Mouse (Mus musculus): ENCODE data around the gene Epb41l3.

Epb41l3 gene

GRCm38 (mm10) chr17:69075501-69076237, at the start of gene Epb41l3:
Gene Epb41l3, plus strand, starts transcription at chr17:69075683.
- DNase-seq = peak; percentile 76

GRCm38 (mm10) chr17:69038760-69039675, 36.5 kb upstream of the Epb41l3 start:
- no peak for DNase-seq

DNA sequence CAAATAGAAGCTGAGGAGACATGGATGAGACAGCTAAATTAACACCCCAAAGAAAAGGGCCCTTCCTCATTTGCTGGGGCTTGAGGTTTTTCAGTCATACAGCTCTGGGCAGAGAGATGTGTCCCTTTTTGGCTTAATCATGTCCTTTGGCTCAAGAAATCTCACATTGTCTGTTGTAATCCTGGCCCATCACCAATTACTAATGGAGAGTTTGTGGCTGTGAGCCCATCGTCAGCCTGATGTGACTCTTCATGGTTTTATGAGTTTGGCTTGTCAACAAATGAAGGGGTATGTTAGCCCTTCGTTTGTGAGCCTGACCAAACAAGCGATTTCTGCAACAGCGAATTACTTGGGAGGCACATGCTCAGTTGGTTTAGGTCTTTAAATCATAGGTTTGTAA, 34.0 kb upstream of the Epb41l3 start:
- DNase-seq = no peak

DNA sequence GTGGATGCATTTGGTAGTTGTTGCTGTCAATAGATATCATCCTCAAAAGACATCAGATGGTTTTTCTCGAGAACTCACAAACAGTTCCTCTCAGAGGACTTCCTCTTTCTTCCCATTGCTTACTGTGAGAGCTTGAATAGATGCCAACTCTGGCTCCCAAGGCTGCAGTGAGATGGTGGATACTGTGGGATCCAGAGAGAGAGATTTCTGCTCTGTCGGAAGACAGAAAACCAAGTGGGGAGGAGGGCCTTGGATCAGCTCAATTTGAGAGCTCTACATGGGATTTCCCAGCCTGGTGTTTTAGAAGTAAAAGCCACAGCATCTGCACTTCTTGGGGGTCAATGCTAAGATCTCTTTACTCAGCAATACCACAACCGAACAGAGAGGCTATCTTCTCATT, 26.7 kb upstream of the Epb41l3 start:
- no peak for DNase-seq

- DNase-seq = no peak
Measured at GRCm38 (mm10) chr17:69054029-69054428, 21.5 kb upstream of the Epb41l3 start.

- no peak for DNase-seq
Measured at GRCm38 (mm10) chr17:69059760-69060159, 15.7 kb upstream of the Epb41l3 start.

- no peak for DNase-seq
Measured at GRCm38 (mm10) chr17:69060388-69060787, 15.1 kb upstream of the Epb41l3 start.

- no peak for DNase-seq
Measured at GRCm38 (mm10) chr17:69061883-69062745, 13.4 kb upstream of the Epb41l3 start.

DNA sequence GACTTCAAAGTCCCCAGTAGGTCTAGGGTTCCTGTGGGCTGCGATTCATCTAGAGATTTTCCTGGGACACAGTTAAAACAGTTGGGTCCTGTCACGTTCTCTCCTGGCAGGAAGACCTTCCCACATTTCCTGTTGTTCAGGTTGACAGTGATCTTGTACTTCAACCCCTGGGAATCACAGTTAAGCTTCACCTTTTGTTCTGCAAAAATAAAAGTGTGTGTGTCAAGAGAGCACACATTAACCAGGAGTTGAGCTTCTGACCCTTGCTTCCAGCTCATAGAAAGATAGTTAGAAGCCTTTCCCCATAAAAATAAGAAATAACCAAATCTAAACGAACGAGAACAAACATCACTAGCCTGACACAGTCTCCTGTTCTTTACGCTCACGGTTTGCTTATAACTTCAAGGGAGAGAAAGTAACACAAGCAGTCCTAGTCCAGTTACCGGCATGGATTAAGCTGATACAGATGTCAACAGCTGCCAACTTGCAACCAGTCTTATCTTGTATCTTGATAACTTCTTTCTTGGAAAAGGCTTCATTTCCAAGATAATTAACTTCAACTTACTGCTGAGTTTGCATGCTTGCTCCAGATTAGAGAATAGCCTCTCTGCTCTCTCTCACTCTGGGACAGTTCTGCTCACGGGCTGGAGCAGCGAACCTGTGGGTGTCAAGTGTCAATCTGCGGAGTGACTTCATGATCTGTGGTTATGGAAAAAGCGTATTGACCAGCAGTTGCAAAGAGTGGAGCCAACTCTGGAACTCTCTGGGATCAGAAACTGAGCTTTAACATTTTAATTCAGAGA, 7.3 kb upstream of the Epb41l3 start:
- no peak for DNase-seq

DNA sequence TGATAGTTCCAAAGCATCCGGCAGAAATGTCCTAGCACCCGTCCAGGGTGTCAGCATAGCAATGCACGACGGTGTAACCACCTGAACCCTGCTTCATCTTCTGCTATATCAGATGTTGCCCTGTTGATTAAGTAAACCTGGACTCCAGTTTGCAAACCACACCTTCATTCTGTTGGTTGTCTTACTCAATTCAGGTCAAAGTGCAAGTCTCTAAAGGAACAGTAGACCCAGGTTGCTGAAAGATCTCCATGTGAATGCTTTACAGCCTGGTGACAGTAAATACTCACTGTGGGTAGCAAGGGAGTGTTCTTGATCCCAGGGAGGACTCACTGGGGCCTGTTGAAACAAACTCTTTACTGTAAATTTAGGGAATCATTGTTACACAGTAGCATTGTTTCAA, 1.4 kb upstream of the Epb41l3 start:
- DNase-seq = no peak

- DNase-seq = peak; percentile 56
Measured at GRCm38 (mm10) chr17:69076238-69076625, 749 bp downstream of the Epb41l3 start.

- DNase-seq = peak; percentile 8
Measured at GRCm38 (mm10) chr17:69076747-69077543, 1.5 kb downstream of the Epb41l3 start.

DNA sequence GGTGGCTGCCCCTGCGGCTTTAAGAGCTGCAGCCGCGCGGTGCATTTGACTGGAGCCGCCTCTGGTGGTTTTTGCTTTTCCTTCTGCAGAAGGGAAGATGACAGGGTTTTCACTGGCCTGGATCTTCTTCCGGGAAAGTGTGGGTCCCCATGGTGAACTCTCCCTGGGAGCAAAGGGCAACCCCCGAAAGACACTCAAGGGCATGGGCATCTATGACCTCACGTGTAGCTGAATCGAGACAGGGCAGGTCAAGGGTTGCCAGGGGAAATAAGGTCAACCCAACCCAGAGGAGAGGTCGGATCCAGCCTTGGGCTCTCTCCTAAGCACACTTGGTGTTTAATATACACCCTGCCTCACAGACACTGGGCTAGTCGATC, 2.0 kb downstream of the Epb41l3 start:
- DNase-seq = no peak

- no peak for DNase-seq
Measured at GRCm38 (mm10) chr17:69082316-69082715, 6.8 kb downstream of the Epb41l3 start.

DNA sequence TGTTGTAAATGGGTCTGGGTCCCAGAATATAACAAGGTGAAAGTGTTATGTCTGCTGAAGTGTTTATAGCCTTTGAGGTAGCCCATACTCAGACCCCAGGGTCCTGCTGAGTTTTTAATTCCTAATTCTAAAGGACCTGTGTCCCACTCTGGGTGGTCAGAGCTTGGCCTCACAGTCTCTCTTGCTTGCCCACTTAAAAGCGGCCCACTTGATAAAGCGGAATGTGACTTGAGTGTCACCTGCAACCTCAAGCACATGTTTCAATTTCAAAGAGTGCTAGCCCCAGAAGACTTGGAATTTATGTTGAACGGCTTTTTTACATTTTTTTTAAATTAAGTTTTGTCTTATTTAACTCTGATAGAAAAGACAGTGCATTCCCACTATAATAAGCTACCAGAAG, 16.1 kb downstream of the Epb41l3 start:
- no peak for DNase-seq

GRCm38 (mm10) chr17:69097068-69097467, 21.6 kb downstream of the Epb41l3 start:
- DNase-seq = no peak

DNA sequence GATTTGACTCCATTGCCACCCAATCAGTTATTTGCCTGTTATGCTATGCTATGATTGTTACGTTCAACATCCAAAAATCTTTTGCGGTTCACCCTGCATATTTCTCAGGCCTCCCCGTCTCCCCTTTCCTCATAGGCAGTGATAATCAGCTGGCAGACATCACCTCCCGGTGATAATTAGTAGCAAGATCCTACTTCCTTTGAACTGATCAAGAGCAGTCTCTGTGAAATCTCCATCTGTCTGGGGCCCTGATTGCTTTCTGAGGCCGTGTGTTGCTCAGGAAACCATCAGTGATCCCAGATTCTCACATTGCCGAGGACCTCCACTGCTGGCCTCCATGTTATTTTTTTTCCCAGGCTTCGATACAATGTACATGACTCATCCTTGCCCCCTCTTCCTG, 22.5 kb downstream of the Epb41l3 start:
- DNase-seq = no peak

DNA sequence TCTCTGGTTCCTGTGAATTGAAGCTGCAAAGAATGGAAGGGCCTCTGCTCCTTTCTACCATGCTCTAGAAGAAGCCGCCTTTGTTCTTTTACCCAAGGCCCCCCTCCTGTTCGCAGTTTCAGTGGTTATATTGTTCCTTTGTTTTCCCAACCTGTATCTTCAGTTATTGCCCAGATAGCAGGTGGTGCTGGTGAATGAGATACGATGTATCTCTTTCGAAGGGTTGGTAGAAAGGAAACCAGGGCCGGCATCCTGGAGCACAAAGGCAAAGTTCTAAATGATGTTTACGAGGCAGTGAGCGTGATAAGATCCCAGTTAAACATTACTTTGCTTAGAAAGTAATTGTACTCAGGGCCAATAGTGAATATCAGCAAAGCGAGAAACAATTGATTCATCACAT, 27.8 kb downstream of the Epb41l3 start:
- no peak for DNase-seq

DNA sequence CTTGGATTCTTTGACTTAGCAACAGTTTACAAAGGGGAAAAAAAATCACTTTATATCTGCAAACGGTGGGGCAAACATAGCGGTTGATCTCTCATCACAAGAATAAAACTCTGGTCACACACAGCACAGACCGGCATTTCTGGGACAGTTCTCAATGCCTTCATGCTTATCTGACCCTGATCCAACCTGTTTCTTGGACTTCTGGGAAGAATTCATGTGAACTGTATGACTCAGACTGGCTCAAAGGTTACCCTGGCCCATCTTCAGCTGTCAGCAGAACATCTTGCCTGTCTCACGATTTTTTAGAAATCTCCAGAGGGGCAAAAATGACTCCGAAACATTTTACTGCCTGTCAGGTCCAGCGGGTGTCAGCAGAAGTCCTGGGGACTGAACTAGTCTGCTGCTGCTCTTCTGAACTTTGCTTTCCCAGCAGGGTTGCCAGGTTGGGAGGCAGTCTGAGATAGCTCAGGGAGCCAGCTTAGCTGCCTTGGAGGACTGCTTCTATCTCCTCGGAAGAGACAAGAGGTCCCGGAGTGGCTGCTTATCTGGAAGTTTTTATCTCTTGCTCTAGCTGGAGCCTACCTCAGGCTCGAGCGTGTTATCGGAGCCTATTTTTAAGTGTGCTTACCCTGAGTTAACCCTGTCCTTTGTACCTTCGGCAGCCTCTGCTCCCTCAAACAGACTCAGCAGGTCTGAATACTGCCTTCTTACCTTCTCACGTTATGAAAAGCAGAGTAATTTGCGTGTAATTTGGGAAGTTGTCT, 29.7 kb downstream of the Epb41l3 start:
- DNase-seq = no peak

- DNase-seq = peak; percentile 64
Measured at GRCm38 (mm10) chr17:69105799-69106401, 30.4 kb downstream of the Epb41l3 start.

Measured in right cerebral cortex, postnatal 4 days (tissue).